Mouse (Mus musculus) liver, adult 2 months (tissue): ENCODE results near the gene Arhgef2. TPM values are rescaled to one million over a fixed set of nuclear protein-coding genes. Genes with fewer than 3 reads are reported as not detected.
"Not testable (repeated sequence)": the region's sequence is repeated elsewhere in the genome, so short reads cannot be mapped to it uniquely, and the experiment has no call there.

Experiments used
- DNase-seq: peaks from one replicate; pipeline ENCODE4 v3.0.0-alpha.2; 2011; ENCODE audit warnings: low read depth, low spot score; ENCODE audit errors: extremely low read depth
- H3K27ac ChIP-seq: fragments of 200-500 bp; replicated peaks from 2 replicates; pipeline ENCODE4 v1.5.1; 2012; ENCODE audit warnings: low read depth, mild to moderate bottlenecking, control low read depth, inconsistent platforms, low read length; ENCODE audit not compliant: insufficient read depth
- H3K27me3 ChIP-seq: fragments of 200-500 bp; 2 replicates; pipeline ENCODE4 v1.6.1; 2012; ENCODE audit warnings: mild to moderate bottlenecking, moderate library complexity, low read length, inconsistent platforms; ENCODE audit not compliant: control insufficient read depth, insufficient read depth
- H3K36me3 ChIP-seq: fragments of 200-500 bp; 2 replicates; pipeline ENCODE4 v1.6.1; 2012; ENCODE audit warnings: low read length, inconsistent platforms; ENCODE audit not compliant: control insufficient read depth, insufficient read depth
- H3K4me1 ChIP-seq: fragments of 200-500 bp; 2 replicates; pipeline ENCODE4 v1.6.1; 2011; ENCODE audit warnings: low read length; ENCODE audit not compliant: control insufficient read depth, insufficient read depth
- H3K4me3 ChIP-seq: fragments of 200-500 bp; 2 replicates; pipeline ENCODE4 v1.5.1; 2011; ENCODE audit warnings: low read depth, mild to moderate bottlenecking, control low read depth, low read length, moderate library complexity; ENCODE audit not compliant: insufficient read depth
- H3K79me2 ChIP-seq: fragments of 200-500 bp; 2 replicates; pipeline ENCODE4 v1.6.1; 2012; ENCODE audit warnings: inconsistent platforms, mild to moderate bottlenecking, low read length, moderate library complexity; ENCODE audit not compliant: control insufficient read depth, insufficient read depth
- H3K9ac ChIP-seq: fragments of 200-500 bp; 2 replicates; pipeline ENCODE4 v1.6.1; 2012; ENCODE audit warnings: low read depth, mild to moderate bottlenecking, control low read depth, inconsistent platforms, low read length
- CTCF ChIP-seq: fragments of 200-500 bp; IDR thresholded peaks from 2 replicates; pipeline ENCODE4 v1.5.1; 2011; ENCODE audit warnings: low read depth, low read length, control low read depth
- POLR2A ChIP-seq: fragments of 200-500 bp; IDR thresholded peaks from 2 replicates; pipeline ENCODE4 v1.6.1; 2011; ENCODE audit warnings: low read length, control low read depth; ENCODE audit not compliant: insufficient read depth; ENCODE audit errors: extremely low read depth
- WGBS: fragments of 180-500 bp; shearing (Covaris S2); methylation state at CpG from one replicate; pipeline ENCODE4 v1.1.7; 2018; 5-methylcytosine and 5-hydroxymethylcytosine counted together
- polyA plus RNA-seq: library from polyadenylated mRNA; depleted of rRNA; stranded (reverse); fragments of >200 nt; gene quantifications from 2 replicates; pipeline ENCODE4 v1.2.3, GENCODE M21; 2012
- total RNA-seq: library from RNA; depleted of rRNA; stranded (reverse); fragments of >200 nt; gene quantifications from 2 replicates; pipeline ENCODE4 v1.2.3, GENCODE M21; 2014

Gene Arhgef2
- total and polyA plus RNA-seq, 2 experiments, result 2.7 to 4.9 TPM

DNA sequence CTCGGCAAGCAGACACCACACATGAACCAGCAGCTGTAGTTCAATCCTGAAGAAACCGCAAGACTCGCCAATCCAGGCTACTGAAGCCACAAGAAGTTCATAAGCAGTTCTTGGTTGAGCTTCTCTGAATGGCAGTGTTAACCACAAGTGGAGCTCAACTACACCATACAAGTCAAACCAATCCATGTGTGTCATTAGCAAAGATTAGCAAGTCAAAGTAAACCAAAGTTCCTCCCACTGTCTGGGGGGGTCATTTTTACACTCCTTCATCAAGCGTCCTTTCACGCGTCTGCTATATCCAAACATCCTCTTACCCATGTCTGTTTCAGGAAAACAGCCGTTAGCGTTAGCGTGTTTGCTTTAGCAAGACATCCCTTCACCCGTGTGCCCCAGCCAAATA, 35.4 kb upstream of the Arhgef2 start:
- Histone ChIP-seq H3K27ac (no peak overlapping the region), H3K27me3 (no peaks in the 10 kb centered on the region), H3K79me2 (no peaks in the 10 kb centered on the region), H3K9ac (no peak overlapping the region), H3K4me1 (peaks cover 24% of the 10 kb centered on the region), H3K4me3 (no peak overlapping the region), H3K36me3 (peaks cover 4% of the 10 kb centered on the region)
- no peak for DNase-seq
- 95% methylated on average over 10 of the region's 10 CpGs for WGBS
- TF ChIP-seq POLR2A, result no peak
- TF ChIP-seq CTCF, result no peak

DNA sequence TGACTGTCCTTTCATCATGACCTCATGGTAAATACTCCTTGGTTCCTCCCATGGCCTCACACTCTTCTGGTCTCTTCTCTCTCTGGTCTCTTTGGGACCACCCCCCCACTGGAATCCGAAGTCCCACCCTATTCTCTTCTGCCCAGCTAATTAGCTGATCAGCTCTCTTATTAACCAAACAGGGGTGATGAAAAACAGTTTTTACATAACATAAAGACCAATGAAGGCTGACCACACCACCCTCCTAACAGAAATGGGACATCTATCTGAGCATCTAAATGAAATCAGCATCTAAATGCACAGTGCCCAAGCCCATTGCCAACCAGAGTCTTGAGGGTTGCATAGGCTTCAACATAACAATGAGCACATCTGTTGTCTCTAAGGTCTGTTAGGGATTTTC, 33.9 kb upstream of the Arhgef2 start:
- 94% methylated on average over 1 of the region's 1 CpGs for WGBS
- H3K9ac ChIP-seq, result no peak overlapping the region
- H3K4me3 ChIP-seq, result no peak overlapping the region
- peaks cover 16% of the 10 kb centered on the region for H3K4me1 ChIP-seq
- no peaks in the 10 kb centered on the region for H3K36me3 ChIP-seq
- H3K27ac ChIP-seq, result no peak overlapping the region
- H3K79me2 ChIP-seq, result no peaks in the 10 kb centered on the region
- no peaks in the 10 kb centered on the region for H3K27me3 ChIP-seq
- TF ChIP-seq POLR2A (no peak), CTCF (no peak)
- DNase-seq, result no peak

GRCm38 (mm10) chr3:88572835-88573234, 32.9 kb upstream of the Arhgef2 start:
- DNase-seq, result no peak
- Histone ChIP-seq H3K9ac (no peak overlapping the region), H3K27me3 (no peaks in the 10 kb centered on the region), H3K36me3 (no peaks in the 10 kb centered on the region), H3K4me1 (peaks cover 13% of the 10 kb centered on the region), H3K27ac (no peak overlapping the region), H3K79me2 (no peaks in the 10 kb centered on the region), H3K4me3 (no peak overlapping the region)
- no peak for TF ChIP-seq CTCF
- TF ChIP-seq POLR2A, result no peak
- 82% methylated on average over 2 of the region's 2 CpGs for WGBS

DNA sequence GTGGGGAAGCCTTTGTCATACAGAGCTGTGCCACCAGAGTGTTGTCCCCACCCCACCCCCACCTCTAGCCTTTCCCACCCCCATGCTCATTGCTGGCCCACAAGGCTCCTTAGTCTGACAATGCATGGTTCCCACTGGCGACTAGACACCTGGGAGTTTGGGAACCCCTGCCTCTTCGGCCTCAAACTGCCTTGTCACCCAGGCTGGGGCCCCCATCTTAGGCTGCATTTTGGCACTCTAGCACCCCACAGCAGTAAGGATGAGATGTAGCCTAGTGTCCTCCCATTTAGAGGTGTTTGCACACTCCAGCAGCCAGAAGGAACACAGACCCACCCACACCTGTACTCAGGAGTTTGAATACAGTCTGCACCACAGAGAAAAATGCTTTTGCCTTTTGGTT, 32.0 kb upstream of the Arhgef2 start:
- WGBS, result 90% methylated on average over 2 of the region's 2 CpGs
- no peak overlapping the region for H3K9ac ChIP-seq
- H3K27ac ChIP-seq, result no peak overlapping the region
- no peaks in the 10 kb centered on the region for H3K27me3 ChIP-seq
- no peak overlapping the region for H3K4me3 ChIP-seq
- no peaks in the 10 kb centered on the region for H3K79me2 ChIP-seq
- peaks cover 4% of the 10 kb centered on the region for H3K4me1 ChIP-seq
- DNase-seq, result no peak
- no peak for TF ChIP-seq CTCF
- TF ChIP-seq POLR2A, result no peak
- H3K36me3 ChIP-seq, result no peaks in the 10 kb centered on the region

DNA sequence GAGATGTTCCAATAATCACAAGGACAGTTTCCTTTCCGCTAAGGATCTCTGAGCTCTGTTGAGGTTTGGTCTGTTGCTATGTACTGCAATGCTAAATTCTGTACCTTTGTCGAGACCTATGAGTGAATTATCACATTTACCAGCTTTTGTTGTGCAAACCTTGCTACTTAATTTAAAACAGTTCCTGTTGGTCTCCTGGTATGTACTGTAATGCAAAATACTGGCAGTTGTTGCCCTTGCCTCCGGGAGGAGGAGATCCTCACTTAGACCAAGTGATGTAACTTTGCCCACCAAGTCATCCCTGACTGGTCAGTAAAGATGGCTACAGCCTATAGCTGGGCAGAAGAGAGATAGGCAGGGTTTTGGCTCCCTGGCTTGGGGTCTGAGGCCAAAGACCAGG, 30.2 kb upstream of the Arhgef2 start, which contains the start of gene Ssr2:
TSS of gene Ssr2 (plus strand) at position 337 of the 400 bp plus-strand sequence.
- Histone ChIP-seq H3K4me1 (no peaks in the 10 kb centered on the region), H3K79me2 (no peaks in the 10 kb centered on the region), H3K9ac (no peak within 1 kb of the TSS), H3K36me3 (no peaks in the 10 kb centered on the region), H3K27me3 (no peaks in the 10 kb centered on the region), H3K4me3 (no peak within 1 kb of the TSS), H3K27ac (no peak within 1 kb of the TSS)
- TF ChIP-seq POLR2A (no peak), CTCF (no peak)
- no peak for DNase-seq
- 92% methylated on average over 3 of the region's 3 CpGs for WGBS

DNA sequence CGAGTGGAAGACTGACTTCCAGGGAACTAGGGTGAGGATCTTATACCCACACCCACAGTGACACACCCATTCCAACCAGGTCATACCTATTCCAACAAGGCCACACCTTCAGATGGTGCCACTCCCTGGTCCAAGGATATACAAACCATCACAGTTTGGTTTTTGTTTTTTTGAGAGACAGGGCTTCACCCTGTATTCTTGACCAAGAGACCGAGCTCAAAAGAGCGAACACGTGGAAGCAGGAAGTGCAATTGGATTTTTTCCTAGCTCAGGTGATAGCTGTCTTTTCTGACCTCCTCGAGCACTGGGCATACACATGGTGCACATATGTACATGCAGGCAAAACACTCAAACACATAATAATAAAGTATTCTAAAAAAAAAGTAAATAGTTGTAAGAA, 27.9 kb upstream of the Arhgef2 start:
- not testable (repeated sequence) for DNase-seq
- whole genome bisulfite sequencing, result 86% methylated on average over 5 of the region's 5 CpGs

More for the DNA sequence above, 27.9 kb upstream of the Arhgef2 start:
- not testable (repeated sequence) for H3K4me3 ChIP-seq, H3K9ac ChIP-seq, H3K27ac ChIP-seq, H3K79me2 ChIP-seq, H3K4me1 ChIP-seq, H3K27me3 ChIP-seq
- H3K36me3 ChIP-seq, result peaks cover 10% of the 10 kb centered on the region; the same call in 1 of the 2 replicates
